ENCODE assay signal across 8 mouse cellular contexts in the genomic region with DNA sequence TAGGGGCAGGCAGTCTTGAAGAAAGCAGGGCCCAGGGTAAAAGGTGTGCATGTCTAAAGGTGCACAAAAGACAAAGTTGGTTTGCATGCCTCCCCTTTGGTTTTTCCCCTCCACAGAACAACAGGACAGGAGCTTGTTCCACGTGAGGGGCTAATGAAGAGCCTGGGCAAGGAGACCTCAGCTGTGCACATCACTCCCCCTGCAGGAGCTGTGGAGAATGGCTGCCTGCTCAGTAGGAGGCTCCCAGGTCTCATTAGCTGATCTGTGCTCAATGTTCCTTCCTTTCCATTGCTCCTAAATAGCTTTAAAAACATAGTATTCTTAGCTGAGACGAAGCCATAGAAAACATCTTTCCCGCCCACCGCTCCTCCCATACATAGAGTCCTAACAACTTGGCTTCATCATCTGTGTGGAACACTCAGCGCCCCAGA. TPM values are rescaled to one million over a fixed set of nuclear protein-coding genes. Genes with fewer than 3 reads are reported as not detected.
DNase-seq lines count a peak whose midpoint lies in the region; ATAC-seq and TF ChIP-seq lines count a peak whose summit lies in the region.

No protein-coding gene starts in this region.

- TF ChIP-seq POLR2A in kidney, adult 2 months (IDR thresholded peaks at IDR 0.05; ENCODE audit: low read depth, low read length), result no peak
- TF ChIP-seq POLR2A in CH12.LX (IDR thresholded peaks at IDR 0.05; ENCODE audit: low read depth, low read length), result no peak
- TF ChIP-seq POLR2A in brain, embryonic 14.5 days (IDR thresholded peaks at IDR 0.05; ENCODE audit: borderline replicate concordance, extremely low read depth, insufficient read depth, insufficient read length, poor library complexity, severe bottlenecking), result no peak

- H3K9ac ChIP-seq in kidney, embryonic 14.5 days (ENCODE audit: low read depth, low read length), result no peak overlapping the region
- H3K9ac ChIP-seq in CH12.LX (ENCODE audit: insufficient read depth, low read depth), result no peak overlapping the region

- no peak overlapping the region for H3K4me2 ChIP-seq in kidney, embryonic 14.5 days (replicated peaks; ENCODE audit: low read depth, low read length)
- no peak overlapping the region for H3K4me2 ChIP-seq in CH12.LX (ENCODE audit: insufficient read depth, low read depth, poor library complexity, severe bottlenecking)

- no peaks in the 10 kb centered on the region for H3K79me2 ChIP-seq in CH12.LX (replicated peaks; ENCODE audit: control insufficient read depth, extremely low read depth, insufficient read depth, poor library complexity, severe bottlenecking)

- H3K4me3 ChIP-seq in kidney, adult 2 months (ENCODE audit: insufficient read depth, low read depth, low read length), result no peak overlapping the region
- no peak overlapping the region for H3K4me3 ChIP-seq in kidney, embryonic 14.5 days (ENCODE audit: low read length)
- H3K4me3 ChIP-seq in CH12.LX (replicated peaks in 1 of 3; ENCODE audit: low read depth in 2 of 3, low read length in 2 of 3, poor library complexity in 1 of 3), result no peak overlapping the region
- H3K4me3 ChIP-seq in left cerebral cortex, adult 2 months, result no peak overlapping the region

- in situ Hi-C loops in CH12.LX (cut with MboI; ENCODE audit: low pct_ligation_motif_present, low pct_unique_long_range_greater_than_20kb, low sequenced_read_pairs), result no loop called here

- intact Hi-C loops in left cerebral cortex, adult 2 months (cut with DNase I), result loop anchor here (1.0 kb wide), 1 partner anchor 34 kb away; no protein-coding TSS in a partner anchor

- H3K4me1 ChIP-seq in kidney, adult 2 months (ENCODE audit: control insufficient read depth, insufficient read depth, low read length), result no peaks in the 10 kb centered on the region
- H3K4me1 ChIP-seq in kidney, embryonic 14.5 days (ENCODE audit: control insufficient read depth, insufficient read depth, low read length), result 0 out of 2 replicates have a peak, but pooled peaks cover 7% of the 10 kb centered on the region
- H3K4me1 ChIP-seq in CH12.LX (ENCODE audit: control insufficient read depth in 1 of 2, insufficient read depth in 2 of 2), result peaks cover 0 to 35% of the 10 kb centered on the region in 2 experiments; a peak in 2 of 4 replicates

- H3K27ac ChIP-seq in kidney, adult 2 months (ENCODE audit: insufficient read depth, low read depth, low read length), result no peak overlapping the region
- H3K27ac ChIP-seq in kidney, embryonic 14.5 days (ENCODE audit: low read depth, low read length), result no peak overlapping the region
- H3K27ac ChIP-seq in CH12.LX (ENCODE audit: insufficient read depth, low read depth), result no peak overlapping the region
- peak overlapping the region; percentile 37 for H3K27ac ChIP-seq in left cerebral cortex, adult 2 months

- TF ChIP-seq RAD21 in CH12.LX (IDR thresholded peaks at IDR 0.05; ENCODE audit: low read depth, low read length), result peak; percentile 51

- H3K27me3 ChIP-seq in kidney, adult 2 months (replicated peaks; ENCODE audit: control insufficient read depth, insufficient read depth, low read length), result no peaks in the 10 kb centered on the region
- no peaks in the 10 kb centered on the region for H3K27me3 ChIP-seq in kidney, embryonic 14.5 days (ENCODE audit: control insufficient read depth, insufficient read depth, low read length)
- H3K27me3 ChIP-seq in CH12.LX (replicated peaks), result peaks cover 7% of the 10 kb centered on the region

- dilution Hi-C loops in CH12.LX (cut with MboI; ENCODE audit: extremely low pct_ligation_motif_present, extremely low pct_unique_long_range_greater_than_20kb, low sequenced_read_pairs), result no loop called here

- peak; percentile 63 for DNase-seq in kidney, adult 2 months
- DNase-seq in CH12.LX (ENCODE audit: extremely low read depth), result peak; percentile 59
- DNase-seq in brain, embryonic 14.5 days (ENCODE audit: low read depth), result peak; percentile 51
- DNase-seq in left cerebral cortex, adult 2 months (ENCODE audit: extremely low spot score in 1 of 2, low spot score in 2 of 2), result peak; percentile 63 to 68
- peak; percentile 26 to 50 for DNase-seq in natural killer cell, adult 2 months (ENCODE audit: low spot score in 2 of 2)
- peak; percentile 38 for DNase-seq in urinary bladder, postnatal 25 days (ENCODE audit: low spot score)

- no peak for ATAC-seq in kidney, embryonic 14.5 days (ENCODE audit: low FRiP score, low TSS enrichment)
- ATAC-seq in granulocyte monocyte progenitor cell, adult 5-6 weeks (replicated peaks; ENCODE audit: poor library complexity, severe bottlenecking), result peak; percentile 86

- no peak for TF ChIP-seq EP300 in CH12.LX (IDR thresholded peaks at IDR 0.05; ENCODE audit: low read length)

- no peaks in the 10 kb centered on the region for H3K9me3 ChIP-seq in kidney, embryonic 14.5 days (ENCODE audit: control insufficient read depth, low read length)
- no peaks in the 10 kb centered on the region for H3K9me3 ChIP-seq in CH12.LX (replicated peaks; ENCODE audit: low read length)

- WGBS in kidney, adult 2 months, result 68% methylated on average over 5 of the region's 5 CpGs
- 69% methylated on average over 5 of the region's 5 CpGs for WGBS in kidney, embryonic 14.5 days

- peak; percentile 86 for TF ChIP-seq CTCF in kidney, adult 2 months (conservative IDR thresholded peaks at IDR 0.05; ENCODE audit: insufficient read depth, insufficient read length, low read depth, low read length)
- peak; percentile 73 to 85 for TF ChIP-seq CTCF in CH12.LX (conservative IDR thresholded peaks at IDR 0.05 in 1 of 2, IDR thresholded peaks at IDR 0.05 in 1 of 2; ENCODE audit: low read depth in 2 of 2, low read length in 2 of 2)
- TF ChIP-seq CTCF in brain, embryonic 14.5 days (IDR thresholded peaks at IDR 0.05; ENCODE audit: borderline replicate concordance, extremely low read depth, insufficient read depth, insufficient read length), result peak; percentile 68
- peak; percentile 82 for TF ChIP-seq CTCF in left cerebral cortex, adult 2 months (IDR thresholded peaks at IDR 0.05)

- no peaks in the 10 kb centered on the region for H3K36me3 ChIP-seq in kidney, adult 2 months (ENCODE audit: control insufficient read depth, insufficient read depth, low read length)
- H3K36me3 ChIP-seq in kidney, embryonic 14.5 days (ENCODE audit: control insufficient read depth, insufficient read depth, low read length), result peaks cover 3% of the 10 kb centered on the region; the same call in 1 of the 2 replicates
- no peaks in the 10 kb centered on the region for H3K36me3 ChIP-seq in CH12.LX (replicated peaks in 1 of 2; ENCODE audit: control insufficient read depth in 1 of 2, insufficient read depth in 1 of 2, low read length in 1 of 2)

TF ChIP-seq in CH12.LX, 34 proteins besides CTCF, POLR2A, EP300 and RAD21:
- TF ChIP-seq MYC (IDR thresholded peaks at IDR 0.05; ENCODE audit: low read depth, low read length) (no peak), SMC3 (IDR thresholded peaks at IDR 0.05; ENCODE audit: low read depth, low read length) (peak; percentile 71), USF2 (conservative IDR thresholded peaks at IDR 0.05; ENCODE audit: low read depth, low read length) (no peak), TCF12 (IDR thresholded peaks at IDR 0.05; ENCODE audit: low read depth, low read length) (no peak), JUN (IDR thresholded peaks at IDR 0.05; ENCODE audit: insufficient read depth, low read depth, low read length) (no peak), BHLHE40 (IDR thresholded peaks at IDR 0.05; ENCODE audit: low read depth, low read length) (peak; percentile 40; the same call in 1 of the 2 replicates), CHD2 (IDR thresholded peaks at IDR 0.05; ENCODE audit: low read length) (no peak), IRF4 (IDR thresholded peaks at IDR 0.05; ENCODE audit: low read depth, low read length) (no peak), MXI1 (IDR thresholded peaks at IDR 0.05; ENCODE audit: low read depth, low read length) (no peak), JUND (conservative IDR thresholded peaks at IDR 0.05; ENCODE audit: low read depth, low read length) (no peak), GABPA (IDR thresholded peaks at IDR 0.05; ENCODE audit: insufficient replicate concordance, low read depth, low read length) (no peak), CHD1 (IDR thresholded peaks at IDR 0.05; ENCODE audit: low read depth, low read length) (no peak), ELF1 (IDR thresholded peaks at IDR 0.05; ENCODE audit: low read depth, low read length) (no peak), MAZ (IDR thresholded peaks at IDR 0.05; ENCODE audit: low read depth, low read length) (no peak)

RNA-seq across cellular contexts. Expression of a gene that starts 6.3 kb away (rescaled TPM):
- polyA plus RNA-seq in kidney, adult 2 months (2012; rRNA removed), result 8.2 and 9.0 TPM in 2 replicates
- polyA plus RNA-seq in kidney, embryonic 14.5 days (2014; fragmentation: Nextera tagmentation; extraction: Ambion mirVana), result 10.2 and 13.4 TPM in 2 replicates
- not detected in 2 replicates for total RNA-seq in CH12.LX (2012; rRNA removed)
- total RNA-seq in CH12.LX (2014; rRNA removed), result not detected in 2 replicates
- not detected in 2 replicates for polyA plus RNA-seq in CH12.LX (2012; ENCODE audit: insufficient read length, low read depth)
- polyA plus RNA-seq in brain, embryonic 14.5 days (2012; rRNA removed), result 40.8 and 47.3 TPM in 2 replicates
- not detected in 2 replicates for total RNA-seq in granulocyte monocyte progenitor cell, adult 5-6 weeks (2014; fragmentation: Nextera tagmentation)
- total RNA-seq in granulocyte monocyte progenitor cell, adult 5-6 weeks (2017), result not detected in 2 replicates
- total RNA-seq in left cerebral cortex, adult 2 months (2021), result 10 to 100 TPM; 41.7 to 47.6 TPM
